Mouse (Mus musculus) lung, postnatal 14 days (tissue): ENCODE measurements around the gene Unc5b.
"Not testable (repeated sequence)": the region's sequence is repeated elsewhere in the genome, so short reads cannot be mapped to it uniquely, and the experiment has no call there.

Source experiments
- DNase-seq: peaks from one replicate; pipeline ENCODE4 v3.0.0; 2021

Unc5b gene

GRCm38 (mm10) chr10:60747667-60748212 lies 83.6 kb downstream of the Unc5b start:
- no peak for DNase-seq

GRCm38 (mm10) chr10:60746512-60746911 lies 84.9 kb downstream of the Unc5b start:
- DNase-seq, result no peak

GRCm38 (mm10) chr10:60744543-60745290 lies 86.7 kb downstream of the Unc5b start:
- no peak for DNase-seq

GRCm38 (mm10) chr10:60743681-60744080 lies 87.7 kb downstream of the Unc5b start:
- DNase-seq, result no peak

- DNase-seq, result no peak
These were observed 88.4 kb downstream of the Unc5b start for GRCm38 (mm10) chr10:60742942-60743341.

GRCm38 (mm10) chr10:60742296-60742695 lies 89.1 kb downstream of the Unc5b start:
- not testable (repeated sequence) for DNase-seq

GRCm38 (mm10) chr10:60741435-60741834 lies 89.9 kb downstream of the Unc5b start:
- no peak for DNase-seq

GRCm38 (mm10) chr10:60739619-60740363 lies 91.6 kb downstream of the Unc5b start:
- DNase-seq, result no peak

- no peak for DNase-seq
These were observed 93.3 kb downstream of the Unc5b start for GRCm38 (mm10) chr10:60737886-60738640.

GRCm38 (mm10) chr10:60737169-60737728 lies 94.1 kb downstream of the Unc5b start:
- no peak for DNase-seq

- no peak for DNase-seq
These were observed 95.6 kb downstream of the Unc5b start for GRCm38 (mm10) chr10:60735737-60736136.

GRCm38 (mm10) chr10:60733471-60733870 lies 97.9 kb downstream of the Unc5b start:
- no peak for DNase-seq

GRCm38 (mm10) chr10:60732397-60732861 lies 99.0 kb downstream of the Unc5b start:
- DNase-seq, result no peak

- DNase-seq, result no peak
These were observed 99.6 kb downstream of the Unc5b start for GRCm38 (mm10) chr10:60731742-60732141.

GRCm38 (mm10) chr10:60727301-60727700 lies 104.1 kb downstream of the Unc5b start:
- DNase-seq, result no peak

- no peak for DNase-seq
These were observed 104.5 kb downstream of the Unc5b start for GRCm38 (mm10) chr10:60726896-60727295.

- no peak for DNase-seq
These were observed 106.9 kb downstream of the Unc5b start for GRCm38 (mm10) chr10:60724496-60724895.

GRCm38 (mm10) chr10:60723345-60723744 lies 108.0 kb downstream of the Unc5b start:
- no peak for DNase-seq

GRCm38 (mm10) chr10:60721640-60722039 lies 109.7 kb downstream of the Unc5b start:
- DNase-seq, result no peak

GRCm38 (mm10) chr10:60720461-60720860 lies 110.9 kb downstream of the Unc5b start:
- DNase-seq, result no peak

GRCm38 (mm10) chr10:60718491-60718890 lies 112.9 kb downstream of the Unc5b start:
- DNase-seq, result no peak

GRCm38 (mm10) chr10:60716449-60716848 lies 114.9 kb downstream of the Unc5b start:
- DNase-seq, result no peak
